Comparison of ENCODE assay signal across 33 mouse cellular contexts in genomic region chr16:32275041-32275440, GRCm38 (mm10). TPM values are rescaled to one million over a fixed set of nuclear protein-coding genes. Genes with fewer than 3 reads are reported as not detected.
A peak's percentile ranks its signal among the peaks of the same experiment; 100 is the strongest.
DNase-seq lines count a peak whose midpoint lies in the region; ATAC-seq and TF ChIP-seq lines count a peak whose summit lies in the region.
"Had no signal": no experiment of that assay in that cellular context is flagged by ENCODE, and none has a peak within 500 bp of the region (broad histone marks: within the 10 kb centered on the region; RNA-seq: fewer than 3 reads in every experiment).

No protein-coding gene starts in this region.

- WGBS in bone marrow, adult 2 months: 76% methylated on average over 6 of the region's 6 CpGs
- 89% methylated on average over 6 of the region's 6 CpGs for WGBS in kidney, adult 2 months
- 80% methylated on average over 6 of the region's 6 CpGs for WGBS in lung, postnatal 0 days

- dilution Hi-C loops in CH12.LX (cut with MboI; ENCODE audit: extremely low pct_ligation_motif_present, extremely low pct_unique_long_range_greater_than_20kb, low sequenced_read_pairs): no loop called here

- H3K79me2 ChIP-seq in CH12.LX (replicated peaks; ENCODE audit: control insufficient read depth, extremely low read depth, insufficient read depth, poor library complexity, severe bottlenecking): peaks cover 24% of the 10 kb centered on the region

- H3K27ac ChIP-seq in CH12.LX (ENCODE audit: insufficient read depth, low read depth): peak overlapping the region; percentile 44; the same call in 1 of the 2 replicates
- H3K27ac ChIP-seq in ES-Bruce4 (ENCODE audit: insufficient read depth, low read length): no peak overlapping the region
- peak overlapping the region; percentile 24; the same call in 1 of the 2 replicates for H3K27ac ChIP-seq in bone marrow, adult 2 months (ENCODE audit: control insufficient read depth, insufficient read depth, low read depth, low read length, poor library complexity)
- H3K27ac ChIP-seq in kidney, adult 2 months (ENCODE audit: insufficient read depth, low read depth, low read length): no peak overlapping the region
- no peak overlapping the region for H3K27ac ChIP-seq in lung, postnatal 0 days (ENCODE audit: low read length)
- H3K27ac ChIP-seq: embryonic facial prominence, embryonic 13.5 days; forebrain, embryonic 10.5 days; hindbrain, embryonic 13.5 days; limb, embryonic 10.5 days; limb, embryonic 15.5 days; liver, embryonic 13.5 days; midbrain, embryonic 10.5 days; midbrain, embryonic 15.5 days had no signal

- H3K9me3 ChIP-seq in CH12.LX (replicated peaks; ENCODE audit: low read length) (peaks cover 5% of the 10 kb centered on the region), ES-Bruce4 (replicated peaks; ENCODE audit: control insufficient read depth, insufficient read depth, low read length, poor library complexity, severe bottlenecking) (peaks cover 9% of the 10 kb centered on the region)
- H3K9me3 ChIP-seq in lung, postnatal 0 days (ENCODE audit: low read length): no peaks in the 10 kb centered on the region
- H3K9me3 ChIP-seq: embryonic facial prominence, embryonic 13.5 days; hindbrain, embryonic 13.5 days; limb, embryonic 10.5 days; limb, embryonic 15.5 days; midbrain, embryonic 15.5 days had no signal

- peaks cover 11 to 28% of the 10 kb centered on the region in 2 experiments for H3K4me1 ChIP-seq in CH12.LX (ENCODE audit: control insufficient read depth in 1 of 2, insufficient read depth in 2 of 2)
- no peaks in the 10 kb centered on the region for H3K4me1 ChIP-seq in ES-Bruce4 (ENCODE audit: control insufficient read depth, insufficient read depth, low read length)
- peaks cover 4% of the 10 kb centered on the region for H3K4me1 ChIP-seq in bone marrow, adult 2 months (ENCODE audit: control insufficient read depth, insufficient read depth, low read length)
- H3K4me1 ChIP-seq in kidney, adult 2 months (ENCODE audit: control insufficient read depth, insufficient read depth, low read length): 0 out of 2 replicates have a peak, but pooled peaks cover 4% of the 10 kb centered on the region
- H3K4me1 ChIP-seq in lung, postnatal 0 days (ENCODE audit: insufficient read depth, low read depth, low read length): peaks cover 4% of the 10 kb centered on the region; the same call in 1 of the 2 replicates

- TF ChIP-seq CTCF in CH12.LX (conservative IDR thresholded peaks at IDR 0.05 in 1 of 2, IDR thresholded peaks at IDR 0.05 in 1 of 2; ENCODE audit: low read depth in 2 of 2, low read length in 2 of 2) (no peak), ES-Bruce4 (IDR thresholded peaks at IDR 0.05; ENCODE audit: low read depth, low read length) (no peak)
- TF ChIP-seq CTCF in bone marrow, adult 2 months (IDR thresholded peaks at IDR 0.05; ENCODE audit: control insufficient read depth, insufficient read depth, low read length): no peak
- TF ChIP-seq CTCF in kidney, adult 2 months (conservative IDR thresholded peaks at IDR 0.05; ENCODE audit: insufficient read depth, insufficient read length, low read depth, low read length): no peak
- no peak for TF ChIP-seq CTCF in lung, postnatal 0 days (IDR thresholded peaks at IDR 0.05)

- ATAC-seq in lung, postnatal 0 days: no peak
- ATAC-seq: forebrain, postnatal 0 days; intestine, embryonic 16.5 days; midbrain, embryonic 15.5 days had no signal

- peaks cover 4 to 9% of the 10 kb centered on the region in 2 experiments for H3K36me3 ChIP-seq in CH12.LX (replicated peaks in 1 of 2; ENCODE audit: control insufficient read depth in 1 of 2, insufficient read depth in 1 of 2, low read length in 1 of 2)
- peaks cover 7% of the 10 kb centered on the region; the same call in 1 of the 2 replicates for H3K36me3 ChIP-seq in ES-Bruce4 (ENCODE audit: control insufficient read depth, insufficient read depth, low read length, poor library complexity, severe bottlenecking)
- peaks cover under 1% of the 10 kb centered on the region; the same call in 1 of the 2 replicates for H3K36me3 ChIP-seq in splenic B cell, adult 2 months (ENCODE audit: control insufficient read depth, insufficient read depth, low read length, poor library complexity, severe bottlenecking)
- no peaks in the 10 kb centered on the region for H3K36me3 ChIP-seq in kidney, adult 2 months (ENCODE audit: control insufficient read depth, insufficient read depth, low read length)
- no peaks in the 10 kb centered on the region for H3K36me3 ChIP-seq in lung, postnatal 0 days (ENCODE audit: insufficient read depth, low read length)
- H3K36me3 ChIP-seq: hindbrain, embryonic 13.5 days; midbrain, embryonic 15.5 days had no signal

- in situ Hi-C loops in CH12.LX (cut with MboI; ENCODE audit: low pct_ligation_motif_present, low pct_unique_long_range_greater_than_20kb, low sequenced_read_pairs): no loop called here

- TF ChIP-seq POLR2A in CH12.LX (IDR thresholded peaks at IDR 0.05; ENCODE audit: low read depth, low read length) (peak; percentile 30; the same call in 1 of the 2 replicates), ES-Bruce4 (IDR thresholded peaks at IDR 0.05; ENCODE audit: insufficient read depth, low read length) (no peak)
- TF ChIP-seq POLR2A in bone marrow, adult 2 months (IDR thresholded peaks at IDR 0.05; ENCODE audit: borderline replicate concordance, control insufficient read depth, low read depth, low read length): no peak
- no peak for TF ChIP-seq POLR2A in kidney, adult 2 months (IDR thresholded peaks at IDR 0.05; ENCODE audit: low read depth, low read length)

- no peak overlapping the region; the same call in 1 of the 2 replicates for H3K9ac ChIP-seq in CH12.LX (ENCODE audit: insufficient read depth, low read depth)
- no peak overlapping the region for H3K9ac ChIP-seq in ES-Bruce4 (ENCODE audit: low read depth, poor library complexity, severe bottlenecking)
- H3K9ac ChIP-seq in lung, postnatal 0 days (replicated peaks; ENCODE audit: low read depth): no peak overlapping the region
- H3K9ac ChIP-seq: embryonic facial prominence, embryonic 13.5 days; forebrain, postnatal 0 days; heart, embryonic 12.5 days; hindbrain, embryonic 13.5 days; limb, embryonic 15.5 days; liver, embryonic 13.5 days; midbrain, embryonic 15.5 days had no signal

- H3K4me2 ChIP-seq in CH12.LX (ENCODE audit: insufficient read depth, low read depth, poor library complexity, severe bottlenecking): no peak overlapping the region
- H3K4me2 ChIP-seq in lung, postnatal 0 days (replicated peaks; ENCODE audit: low read depth, low read length): no peak overlapping the region
- H3K4me2 ChIP-seq: embryonic facial prominence, embryonic 13.5 days; heart, embryonic 12.5 days; hindbrain, embryonic 13.5 days; limb, embryonic 15.5 days; liver, embryonic 13.5 days; midbrain, embryonic 15.5 days had no signal

- H3K4me3 ChIP-seq in CH12.LX (replicated peaks in 1 of 3; ENCODE audit: low read depth in 2 of 3, low read length in 2 of 3, poor library complexity in 1 of 3): peak overlapping the region in 2 of 3 experiments; percentile 32 to 54
- peak overlapping the region; percentile 44; the same call in 1 of the 2 replicates for H3K4me3 ChIP-seq in ES-Bruce4 (ENCODE audit: low read depth, low read length)
- H3K4me3 ChIP-seq in bone marrow, adult 2 months (replicated peaks; ENCODE audit: control insufficient read depth, low read depth, low read length): no peak overlapping the region
- no peak overlapping the region for H3K4me3 ChIP-seq in kidney, adult 2 months (ENCODE audit: insufficient read depth, low read depth, low read length)
- H3K4me3 ChIP-seq in lung, postnatal 0 days (ENCODE audit: low read depth, low read length): no peak overlapping the region
- H3K4me3 ChIP-seq: embryonic facial prominence, embryonic 13.5 days; forebrain, embryonic 10.5 days; heart, embryonic 12.5 days; hindbrain, embryonic 13.5 days; limb, embryonic 10.5 days; limb, embryonic 15.5 days; liver, embryonic 13.5 days; midbrain, embryonic 10.5 days; midbrain, embryonic 15.5 days had no signal

- TF ChIP-seq RAD21 in CH12.LX (IDR thresholded peaks at IDR 0.05; ENCODE audit: low read depth, low read length): no peak

- peak; percentile 66 for DNase-seq in CH12.LX (ENCODE audit: extremely low read depth)
- DNase-seq in splenic B cell, adult 2 months (ENCODE audit: low read depth, low spot score): peak; percentile 58
- no peak for DNase-seq in kidney, adult 2 months
- DNase-seq in lung, postnatal 0 days (ENCODE audit: low spot score): no peak
- DNase-seq: adrenal gland, postnatal 10 days; cerebellum, adult 11-12 months; cerebellum, adult 9-11 months; forebrain, postnatal 0 days; gastrocnemius, postnatal 10 days; heart, adult 18-20 months; heart, postnatal 4 days; kidney, adult 9 months; kidney, postnatal 10 days; layer of hippocampus, postnatal 36 days; liver, embryonic 13.5 days; lung, adult 18-20 months; lung, postnatal 10 days had no signal

- TF ChIP-seq EP300 in CH12.LX (IDR thresholded peaks at IDR 0.05; ENCODE audit: low read length) (no peak), ES-Bruce4 (IDR thresholded peaks at IDR 0.05; ENCODE audit: insufficient read depth, low read depth, low read length) (no peak)
- no peak for TF ChIP-seq EP300 in lung, postnatal 0 days (IDR thresholded peaks at IDR 0.05)

- no peaks in the 10 kb centered on the region for H3K27me3 ChIP-seq in CH12.LX (replicated peaks)
- no peaks in the 10 kb centered on the region for H3K27me3 ChIP-seq in ES-Bruce4 (ENCODE audit: control insufficient read depth, insufficient read depth, low read length, poor library complexity, severe bottlenecking)
- no peaks in the 10 kb centered on the region for H3K27me3 ChIP-seq in splenic B cell, adult 2 months (ENCODE audit: control insufficient read depth, insufficient read depth, low read length, poor library complexity, severe bottlenecking)
- no peaks in the 10 kb centered on the region for H3K27me3 ChIP-seq in kidney, adult 2 months (replicated peaks; ENCODE audit: control insufficient read depth, insufficient read depth, low read length)
- H3K27me3 ChIP-seq in lung, postnatal 0 days (replicated peaks; ENCODE audit: insufficient read depth, low read length): no peaks in the 10 kb centered on the region
- H3K27me3 ChIP-seq: embryonic facial prominence, embryonic 13.5 days; heart, embryonic 12.5 days; hindbrain, embryonic 13.5 days; limb, embryonic 15.5 days; liver, embryonic 13.5 days; midbrain, embryonic 15.5 days had no signal

RNA-seq across cellular contexts. Expression of gene Rnf168, which starts 2.2 kb away (rescaled TPM):
- total RNA-seq in CH12.LX (2012; rRNA removed) (22.2 and 23.9 TPM in 2 replicates), CH12.LX (2014; rRNA removed) (37.9 and 40.7 TPM in 2 replicates)
- polyA plus RNA-seq in CH12.LX (2012; ENCODE audit: insufficient read length, low read depth) (20.5 TPM in 2 replicates), ES-Bruce4 (2011; ENCODE audit: insufficient read depth, insufficient read length, low read depth, missing spikeins) (27.2 and 31.0 TPM in 2 replicates)
- polyA plus RNA-seq in bone marrow, adult 2 months (2011; ENCODE audit: insufficient read depth, insufficient read length, low replicate concordance, missing spikeins): 22.6 and 32.5 TPM in 2 replicates
- polyA plus RNA-seq in kidney, adult 2 months (2012; rRNA removed): 6.0 and 6.4 TPM in 2 replicates
- 16.5 and 18.6 TPM in 2 replicates for polyA plus RNA-seq in lung, postnatal 0 days (2015; fragmentation: Nextera tagmentation; extraction: Ambion mirVana)

RNA-seq across cellular contexts. Expression of gene Smco1, which starts 3.8 kb away (rescaled TPM):
- not detected in 2 replicates for total RNA-seq in CH12.LX (2012; rRNA removed)
- not detected in 2 replicates for total RNA-seq in CH12.LX (2014; rRNA removed)
- not detected in 2 replicates for polyA plus RNA-seq in CH12.LX (2012; ENCODE audit: insufficient read length, low read depth)
- polyA plus RNA-seq in ES-Bruce4 (2011; ENCODE audit: insufficient read depth, insufficient read length, low read depth, missing spikeins): not detected in 2 replicates
- not detected in 2 replicates for polyA plus RNA-seq in bone marrow, adult 2 months (2011; ENCODE audit: insufficient read depth, insufficient read length, low replicate concordance, missing spikeins)
- 0.06 TPM in 1 of 2 replicates, not detected in the other for polyA plus RNA-seq in kidney, adult 2 months (2012; rRNA removed)
- polyA plus RNA-seq in lung, postnatal 0 days (2015; fragmentation: Nextera tagmentation; extraction: Ambion mirVana): 0.10 TPM in 1 of 2 replicates, not detected in the other
- total RNA-seq: forebrain, postnatal 0 days; left cerebral cortex, postnatal 10 days; neutrophil, adult 5-6 weeks had no signal
- polyA plus RNA-seq: C2C12; embryonic facial prominence, embryonic 13.5 days; forebrain, postnatal 0 days; heart, embryonic 12.5 days; intestine, embryonic 16.5 days; large intestine, adult 2 months; limb, embryonic 10.5 days; limb, embryonic 15.5 days; liver, embryonic 13.5 days; midbrain, embryonic 15.5 days; neural tube, embryonic 11.5 days had no signal

RNA-seq across cellular contexts. Expression of gene Wdr53, which starts 28.0 kb away (rescaled TPM):
- total RNA-seq in CH12.LX (2012; rRNA removed): 22.7 and 26.1 TPM in 2 replicates
- 56.4 and 57.3 TPM in 2 replicates for total RNA-seq in CH12.LX (2014; rRNA removed)
- polyA plus RNA-seq in CH12.LX (2012; ENCODE audit: insufficient read length, low read depth): 28.6 and 38.9 TPM in 2 replicates
- polyA plus RNA-seq in ES-Bruce4 (2011; ENCODE audit: insufficient read depth, insufficient read length, low read depth, missing spikeins): 15.9 and 17.5 TPM in 2 replicates
- 14.0 and 15.5 TPM in 2 replicates for polyA plus RNA-seq in bone marrow, adult 2 months (2011; ENCODE audit: insufficient read depth, insufficient read length, low replicate concordance, missing spikeins)
- 5.2 and 6.0 TPM in 2 replicates for polyA plus RNA-seq in kidney, adult 2 months (2012; rRNA removed)
- 15.3 and 16.1 TPM in 2 replicates for polyA plus RNA-seq in lung, postnatal 0 days (2015; fragmentation: Nextera tagmentation; extraction: Ambion mirVana)

RNA-seq across cellular contexts. Expression of gene Fbxo45, which starts 28.1 kb away (rescaled TPM):
- total RNA-seq in CH12.LX (2012; rRNA removed) (22.4 and 24.0 TPM in 2 replicates), CH12.LX (2014; rRNA removed) (24.4 and 25.4 TPM in 2 replicates)
- polyA plus RNA-seq in CH12.LX (2012; ENCODE audit: insufficient read length, low read depth) (20.0 and 21.4 TPM in 2 replicates), ES-Bruce4 (2011; ENCODE audit: insufficient read depth, insufficient read length, low read depth, missing spikeins) (15.5 and 16.0 TPM in 2 replicates)
- polyA plus RNA-seq in bone marrow, adult 2 months (2011; ENCODE audit: insufficient read depth, insufficient read length, low replicate concordance, missing spikeins): 4.4 and 6.0 TPM in 2 replicates
- polyA plus RNA-seq in kidney, adult 2 months (2012; rRNA removed): 2.7 and 3.5 TPM in 2 replicates
- polyA plus RNA-seq in lung, postnatal 0 days (2015; fragmentation: Nextera tagmentation; extraction: Ambion mirVana): 7.9 and 9.2 TPM in 2 replicates

RNA-seq across cellular contexts. Expression of gene Ubxn7, which starts 57.0 kb away (rescaled TPM):
- 18.5 and 26.8 TPM in 2 replicates for total RNA-seq in CH12.LX (2012; rRNA removed)
- total RNA-seq in CH12.LX (2014; rRNA removed): 28.0 and 32.8 TPM in 2 replicates
- polyA plus RNA-seq in CH12.LX (2012; ENCODE audit: insufficient read length, low read depth): 25.7 and 32.5 TPM in 2 replicates
- polyA plus RNA-seq in ES-Bruce4 (2011; ENCODE audit: insufficient read depth, insufficient read length, low read depth, missing spikeins): 98.6 and 108 TPM in 2 replicates
- 7.1 and 9.0 TPM in 2 replicates for polyA plus RNA-seq in bone marrow, adult 2 months (2011; ENCODE audit: insufficient read depth, insufficient read length, low replicate concordance, missing spikeins)
- 10.4 and 14.6 TPM in 2 replicates for polyA plus RNA-seq in kidney, adult 2 months (2012; rRNA removed)
- 12.9 and 13.2 TPM in 2 replicates for polyA plus RNA-seq in lung, postnatal 0 days (2015; fragmentation: Nextera tagmentation; extraction: Ambion mirVana)

Comparison
In these comparisons a context has a peak if more than half of its experiments do, and no peak if none do; other contexts are left out.
1. DNase-seq: peak in CH12.LX (single experiment) and splenic B cell, adult 2 months (single experiment); none in kidney, adult 2 months (single experiment) and lung, postnatal 0 days (single experiment).
2. H3K27ac ChIP-seq: peak in CH12.LX (single experiment) and bone marrow, adult 2 months (single experiment); none in ES-Bruce4 (single experiment), kidney, adult 2 months (single experiment) and lung, postnatal 0 days (single experiment).
3. H3K4me3 ChIP-seq: peak in CH12.LX (2 of 3) and ES-Bruce4 (single experiment); none in bone marrow, adult 2 months (single experiment), kidney, adult 2 months (single experiment) and lung, postnatal 0 days (single experiment).